Mouse (Mus musculus) ES-Bruce4 (cell line): ENCODE measurements at regions not wholly inside any gene's neighbourhood (a gene's known extent, or its start where the extent isn't known, plus 50 kb on each side); places are given as distances from the start of the nearest gene placed in this dataset.

Experiments used
- CTCF ChIP-seq: IDR thresholded peaks from one replicate; pipeline ENCODE4 v1.8.1; 2011; ENCODE audit warnings: low read depth, low read length
- EP300 ChIP-seq: IDR thresholded peaks from 2 replicates; pipeline ENCODE4 v1.6.1; 2011; ENCODE audit warnings: low read depth, low read length; ENCODE audit not compliant: insufficient read depth
- POLR2A ChIP-seq: IDR thresholded peaks from one replicate; pipeline ENCODE4 v1.8.1; 2011; ENCODE audit warnings: low read length; ENCODE audit not compliant: insufficient read depth

GRCm38 (mm10) chr6:101537581-101537980, 159.9 kb upstream of the Pdzrn3 start:
- TF ChIP-seq EP300 (no peak), POLR2A (no peak), CTCF (no peak)
